Mouse (Mus musculus) small intestine, adult 2 months (tissue): ENCODE measurements around the gene Tas2r135.

ENCODE experiments used
- CTCF ChIP-seq: fragments of 200-500 bp; IDR thresholded peaks from 2 replicates; pipeline ENCODE4 v1.5.1; 2012; ENCODE audit warnings: low read depth, mild to moderate bottlenecking, control low read depth, inconsistent platforms, low read length, moderate library complexity, mixed read lengths; ENCODE audit not compliant: insufficient replicate concordance, insufficient read length; ENCODE audit errors: extremely low read depth
- POLR2A ChIP-seq: fragments of 200-500 bp; IDR thresholded peaks from 2 replicates; pipeline ENCODE4 v1.6.1; 2012; ENCODE audit warnings: low read depth, mild to moderate bottlenecking, control low read depth, inconsistent platforms, low read length, moderate library complexity

DNA sequence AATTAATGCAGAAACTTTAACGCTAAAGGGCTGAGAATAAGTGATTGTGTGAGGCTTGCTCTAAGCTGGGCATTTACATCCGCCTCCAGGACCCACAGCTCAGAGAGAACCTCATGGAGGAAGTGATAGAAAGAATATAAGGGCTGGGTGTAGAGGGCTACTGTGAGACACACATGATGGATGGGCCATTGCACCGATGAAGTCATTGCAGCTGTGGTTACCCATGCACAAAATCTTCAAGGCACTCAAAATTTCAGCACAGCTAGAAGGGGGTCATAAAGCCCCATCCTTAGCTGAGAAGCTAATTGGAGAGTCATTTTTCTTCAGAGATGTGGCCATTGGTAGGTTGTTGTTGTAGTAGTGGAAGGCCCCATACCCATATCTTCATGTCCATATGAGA lies 6.9 kb upstream of the Tas2r135 start:
- TF ChIP-seq CTCF = no peak
- no peak for TF ChIP-seq POLR2A
